Mouse (Mus musculus) left cerebral cortex, adult 2 months (tissue): ENCODE data around the gene Rfng. TPM values are rescaled to one million over a fixed set of nuclear protein-coding genes. Genes with fewer than 3 reads are reported as not detected.
A peak's percentile ranks its signal among the peaks of the same experiment; 100 is the strongest.

Source experiments
- DNase-seq, 2 experiments: peaks; one replicate each; pipeline ENCODE4 v3.0.0; 2021 to 2022; ENCODE audit warnings: low spot score in 2 of 2, mixed read lengths in 1 of 2; ENCODE audit errors: extremely low spot score in 1 of 2
- H3K27ac ChIP-seq: fragments of 200-600 bp; 2 replicates; pipeline ENCODE4 v1.8.1; 2022
- H3K4me3 ChIP-seq: fragments of 200-600 bp; 2 replicates; pipeline ENCODE4 v1.8.1; 2022
- CTCF ChIP-seq: fragments of 200-600 bp; IDR thresholded peaks from 2 replicates; pipeline ENCODE4 v1.8.1; 2022; ENCODE audit warnings: antibody characterized with exemption, mild to moderate bottlenecking, moderate library complexity
- intact Hi-C: fragments of 180-260 bp; cut with DNase I; formaldehyde crosslinking; loops from one replicate; pipeline ENCODE4 v1.15.1; 2025
- total RNA-seq, 2 experiments: library from RNA; stranded (reverse); gene quantifications; 2 replicates each; pipeline ENCODE4 v1.2.3; 2021

Gene Rfng
- total RNA-seq, 2 experiments from 2014 or later, result 60.7 to 63.2 TPM

GRCm38 (mm10) chr11:120823956-120824786 is 40.2 kb upstream of the Rfng start, which contains the start of gene Fasn:
Fasn (minus strand) TSS chr11:120824547.
- intact Hi-C loops, result loop anchor here (2.0 kb wide), 1 partner anchor 23 kb away; no protein-coding TSS in a partner anchor
- Histone ChIP-seq H3K4me3 (peak within 1 kb of the TSS; percentile 84), H3K27ac (peak within 1 kb of the TSS; percentile 98)
- DNase-seq, result peak; percentile 97 to 98
- peak; percentile 56 for TF ChIP-seq CTCF

GRCm38 (mm10) chr11:120823551-120823947 is 39.5 kb upstream of the Rfng start:
- no peak for TF ChIP-seq CTCF
- intact Hi-C loops, result loop anchor here (2.0 kb wide), 1 partner anchor 23 kb away; no protein-coding TSS in a partner anchor
- DNase-seq, result peak in 1 of 2 experiments; percentile 72
- peak overlapping the region; percentile 84 for H3K4me3 ChIP-seq
- H3K27ac ChIP-seq, result peak overlapping the region; percentile 94

GRCm38 (mm10) chr11:120822831-120823550 is 39.0 kb upstream of the Rfng start:
- Histone ChIP-seq H3K27ac (peak overlapping the region; percentile 94), H3K4me3 (peak overlapping the region; percentile 84)
- no peak; the same call in 1 of the 2 replicates for TF ChIP-seq CTCF
- DNase-seq, result no peak
- intact Hi-C loops, result loop anchor here (2.0 kb wide), 1 partner anchor 22 kb away; no protein-coding TSS in a partner anchor

- TF ChIP-seq CTCF, result no peak
- H3K4me3 ChIP-seq, result peak overlapping the region; percentile 84
- no peak overlapping the region; the same call in 1 of the 2 replicates for H3K27ac ChIP-seq
- intact Hi-C loops, result loop anchor here (2.0 kb wide), 1 partner anchor 22 kb away; no protein-coding TSS in a partner anchor
- no peak for DNase-seq
These were observed 38.3 kb upstream of the Rfng start for GRCm38 (mm10) chr11:120822321-120822720.

- Histone ChIP-seq H3K27ac (no peak overlapping the region), H3K4me3 (peak overlapping the region; percentile 84)
- TF ChIP-seq CTCF, result no peak
- intact Hi-C loops, result no loop called here
- no peak for DNase-seq
These were observed 37.3 kb upstream of the Rfng start for GRCm38 (mm10) chr11:120821076-120821922.

GRCm38 (mm10) chr11:120820546-120820945 is 36.5 kb upstream of the Rfng start:
- Histone ChIP-seq H3K4me3 (no peak overlapping the region), H3K27ac (no peak overlapping the region)
- intact Hi-C loops, result no loop called here

GRCm38 (mm10) chr11:120819556-120819955 is 35.5 kb upstream of the Rfng start:
- TF ChIP-seq CTCF, result no peak
- intact Hi-C loops, result no loop called here
- Histone ChIP-seq H3K4me3 (no peak overlapping the region), H3K27ac (no peak overlapping the region)
- no peak for DNase-seq

More at GRCm38 (mm10) chr11:120820546-120820945, 36.5 kb upstream of the Rfng start:
- no peak for TF ChIP-seq CTCF
- no peak for DNase-seq

GRCm38 (mm10) chr11:120818251-120818650 is 34.2 kb upstream of the Rfng start:
- no peak for DNase-seq
- TF ChIP-seq CTCF, result no peak

GRCm38 (mm10) chr11:120817358-120817757 is 33.4 kb upstream of the Rfng start:
- Histone ChIP-seq H3K4me3 (no peak overlapping the region), H3K27ac (no peak overlapping the region)
- no peak for DNase-seq
- no peak for TF ChIP-seq CTCF
- intact Hi-C loops, result no loop called here

More at GRCm38 (mm10) chr11:120818251-120818650, 34.2 kb upstream of the Rfng start:
- intact Hi-C loops, result no loop called here
- Histone ChIP-seq H3K27ac (no peak overlapping the region), H3K4me3 (no peak overlapping the region)

GRCm38 (mm10) chr11:120812068-120812467 is 28.1 kb upstream of the Rfng start:
- H3K27ac ChIP-seq, result no peak overlapping the region
- intact Hi-C loops, result no loop called here
- H3K4me3 ChIP-seq, result no peak overlapping the region
- DNase-seq, result no peak
- TF ChIP-seq CTCF, result no peak

- no peak for TF ChIP-seq CTCF
- Histone ChIP-seq H3K27ac (no peak overlapping the region), H3K4me3 (no peak overlapping the region)
- intact Hi-C loops, result no loop called here
- DNase-seq, result no peak
These were observed 24.0 kb upstream of the Rfng start for GRCm38 (mm10) chr11:120808010-120808409.
